Mouse (Mus musculus) spleen, adult 2 months (tissue): Measurements from ENCODE around the gene Arpp19. TPM values are rescaled to one million over a fixed set of nuclear protein-coding genes. Genes with fewer than 3 reads are reported as not detected.
A peak's percentile ranks its signal among the peaks of the same experiment; 100 is the strongest.

Source experiments
- DNase-seq, 2 experiments: peaks; one replicate each; pipeline versions ENCODE4 v3.0.0 to v3.0.0-alpha.2; 2012 to 2021; ENCODE audit warnings: low spot score in 2 of 2, low read depth in 1 of 2
- H3K27ac ChIP-seq: fragments of 200-500 bp; 2 replicates; pipeline ENCODE4 v1.5.1; 2012; ENCODE audit warnings: low read length, inconsistent platforms; ENCODE audit not compliant: insufficient read depth
- H3K27me3 ChIP-seq: fragments of 200-500 bp; 2 replicates; pipeline ENCODE4 v1.6.1; 2012; ENCODE audit warnings: mild to moderate bottlenecking, moderate library complexity, low read length, inconsistent platforms; ENCODE audit not compliant: control insufficient read depth, insufficient read depth
- H3K36me3 ChIP-seq: fragments of 200-500 bp; 2 replicates; pipeline ENCODE4 v1.6.1; 2012; ENCODE audit warnings: mild to moderate bottlenecking, low read length, inconsistent platforms; ENCODE audit not compliant: control insufficient read depth, insufficient read depth
- H3K4me1 ChIP-seq: fragments of 200-500 bp; 2 replicates; pipeline ENCODE4 v1.6.1; 2011; ENCODE audit warnings: inconsistent platforms; ENCODE audit not compliant: control insufficient read depth, insufficient read depth, insufficient read length
- H3K4me3 ChIP-seq: fragments of 200-500 bp; 2 replicates; pipeline ENCODE4 v1.5.1; 2011; ENCODE audit warnings: mild to moderate bottlenecking, inconsistent platforms; ENCODE audit not compliant: insufficient read depth, insufficient read length; ENCODE audit errors: extremely low read depth
- CTCF ChIP-seq: fragments of 200-500 bp; IDR thresholded peaks from 2 replicates; pipeline ENCODE4 v1.5.1; 2011; ENCODE audit warnings: mild to moderate bottlenecking, inconsistent platforms; ENCODE audit not compliant: insufficient read depth, insufficient read length, insufficient replicate concordance; ENCODE audit errors: extremely low read depth
- POLR2A ChIP-seq: fragments of 200-500 bp; IDR thresholded peaks from 2 replicates; pipeline ENCODE4 v1.6.1; 2011; ENCODE audit warnings: low read depth, low read length, inconsistent platforms
- WGBS: fragments of 180-500 bp; shearing (Covaris S2); methylation state at CpG from one replicate; pipeline ENCODE4 v1.1.7; 2018; 5-methylcytosine and 5-hydroxymethylcytosine counted together
- polyA plus RNA-seq: library from polyadenylated mRNA; depleted of rRNA; stranded (reverse); fragments of >200 nt; gene quantifications from 2 replicates; pipeline ENCODE4 v1.2.3, GENCODE M21; 2012

The Arpp19 gene
- polyA plus RNA-seq, 1 experiment: 6.1 TPM

DNA sequence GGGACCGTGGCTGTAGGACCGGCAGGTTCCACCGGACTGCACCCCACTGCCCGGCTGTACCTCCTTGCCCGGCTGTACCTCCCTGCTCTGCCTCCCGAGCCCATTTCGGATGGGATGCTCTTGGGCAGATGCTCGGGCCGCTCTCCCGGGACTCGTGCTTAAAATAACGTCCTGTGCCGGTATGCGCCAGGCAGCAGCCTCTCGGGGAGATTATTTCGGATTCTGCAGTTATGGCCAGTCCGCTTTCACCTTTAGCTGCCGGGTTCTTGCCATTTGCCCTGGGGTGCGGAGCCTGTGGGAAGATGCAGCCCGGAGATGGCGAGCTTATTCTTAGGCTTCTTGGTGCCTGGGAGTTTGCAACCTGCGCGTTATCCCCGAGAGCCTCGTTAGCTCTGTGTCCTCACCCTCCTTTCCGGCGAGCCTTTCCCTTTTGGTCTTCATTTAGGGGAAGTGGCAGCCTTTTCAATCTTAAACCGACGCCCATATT lies 34.3 kb downstream of the Arpp19 start:
- peak overlapping the region; percentile 98 for H3K4me3 ChIP-seq
- H3K36me3 ChIP-seq: no peaks in the 10 kb centered on the region
- no peaks in the 10 kb centered on the region; the same call in none of the 2 replicates for H3K4me1 ChIP-seq
- no peaks in the 10 kb centered on the region for H3K27me3 ChIP-seq
- peak in 1 of 2 experiments; percentile 49 for DNase-seq
- under 1% methylated on average over 29 of the region's 29 CpGs for WGBS
- H3K27ac ChIP-seq: peak overlapping the region; percentile 78
- TF ChIP-seq CTCF (no peak), POLR2A (no peak; the same call in 1 of the 2 replicates)

GRCm38 (mm10) chr9:75072361-75072760 lies 34.9 kb downstream of the Arpp19 start:
- DNase-seq: no peak
- H3K4me3 ChIP-seq: peak overlapping the region; percentile 23
- H3K36me3 ChIP-seq: no peaks in the 10 kb centered on the region
- WGBS: 45% methylated on average over 3 of the region's 3 CpGs
- TF ChIP-seq POLR2A: no peak
- H3K27ac ChIP-seq: no peak overlapping the region
- H3K4me1 ChIP-seq: no peaks in the 10 kb centered on the region; the same call in none of the 2 replicates
- no peaks in the 10 kb centered on the region for H3K27me3 ChIP-seq

GRCm38 (mm10) chr9:75077191-75077590 lies 39.8 kb downstream of the Arpp19 start:
- TF ChIP-seq CTCF: no peak
- no peak for TF ChIP-seq POLR2A

DNA sequence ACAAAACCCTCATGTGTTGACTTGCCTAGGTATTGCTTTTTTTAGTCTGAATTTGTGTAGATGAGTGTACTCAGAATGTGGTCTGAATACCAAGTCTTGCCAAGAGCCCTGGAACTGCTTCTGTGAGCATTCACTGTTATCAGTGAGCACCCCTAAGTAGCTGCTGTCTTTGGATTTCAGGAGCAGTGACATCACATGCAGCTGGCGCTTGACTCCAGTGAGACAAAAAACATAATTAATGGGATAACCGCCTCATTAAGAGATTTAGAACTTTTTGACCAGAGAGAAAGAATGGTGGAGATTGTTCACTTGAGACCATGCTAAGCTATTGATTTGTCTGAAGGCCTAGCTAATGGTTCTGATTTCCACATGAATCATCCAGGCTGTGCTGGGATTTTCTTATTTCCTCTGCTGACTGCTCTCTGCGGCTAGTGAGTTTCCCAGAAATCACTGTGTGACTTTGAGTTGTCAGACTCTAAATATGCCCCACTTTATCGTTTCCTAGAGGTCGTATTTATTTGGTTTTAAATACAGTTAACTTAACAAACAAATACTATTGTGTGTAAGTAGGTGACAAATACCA lies 47.9 kb downstream of the Arpp19 start:
- 90% methylated on average over 5 of the region's 5 CpGs for WGBS
- Histone ChIP-seq H3K36me3 (no peaks in the 10 kb centered on the region), H3K27ac (no peak overlapping the region), H3K4me3 (no peak overlapping the region), H3K27me3 (no peaks in the 10 kb centered on the region), H3K4me1 (no peaks in the 10 kb centered on the region)
- TF ChIP-seq POLR2A: no peak
- TF ChIP-seq CTCF: no peak
- no peak for DNase-seq

More at GRCm38 (mm10) chr9:75077191-75077590, 39.8 kb downstream of the Arpp19 start:
- Histone ChIP-seq H3K27me3 (no peaks in the 10 kb centered on the region), H3K4me1 (no peaks in the 10 kb centered on the region; the same call in 1 of the 2 replicates), H3K4me3 (no peak overlapping the region), H3K36me3 (no peaks in the 10 kb centered on the region), H3K27ac (no peak overlapping the region)
- DNase-seq: no peak

DNA sequence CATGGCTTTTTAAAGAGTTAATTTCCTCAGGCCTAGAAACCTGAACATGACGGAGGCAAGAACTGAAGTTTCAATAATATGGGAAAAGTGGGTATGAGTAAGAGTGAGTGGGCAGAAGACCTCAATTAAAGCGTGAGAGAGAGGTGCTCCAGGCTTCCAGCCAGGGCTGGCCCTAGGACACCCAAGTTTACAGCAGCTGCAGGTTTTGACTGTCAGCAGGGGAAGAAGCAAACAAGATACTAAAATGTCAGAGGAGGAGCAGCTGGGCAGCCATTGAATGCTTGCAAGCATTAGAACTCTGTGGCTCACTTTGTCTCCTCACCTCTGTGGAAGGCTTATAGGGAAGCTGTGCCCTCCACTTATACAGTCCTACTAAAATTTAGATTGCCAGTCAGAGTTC lies 50.4 kb downstream of the Arpp19 start:
- WGBS: 86% methylated on average over 2 of the region's 2 CpGs
- TF ChIP-seq POLR2A: no peak
- no peak for TF ChIP-seq CTCF
- DNase-seq: no peak

DNA sequence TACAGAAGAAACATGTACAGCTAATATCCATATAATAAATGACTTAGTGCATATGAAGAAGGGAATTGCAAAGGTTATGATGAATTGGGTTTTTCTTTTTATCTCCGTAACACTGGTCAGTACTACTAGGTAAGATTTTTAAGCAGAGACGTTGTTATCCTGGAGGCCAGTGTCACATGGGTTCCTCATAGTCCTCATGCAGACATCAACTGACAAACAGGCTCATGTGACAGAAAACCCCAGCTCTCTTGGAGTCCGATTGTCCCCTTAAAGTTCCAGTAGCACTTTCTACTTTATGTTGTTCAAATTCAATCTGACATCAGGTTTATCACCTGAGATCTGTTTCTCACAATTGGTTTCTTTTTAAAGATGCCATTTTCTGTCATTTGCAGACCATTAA lies 51.9 kb downstream of the Arpp19 start:
- H3K27ac ChIP-seq: no peak overlapping the region
- H3K4me1 ChIP-seq: no peaks in the 10 kb centered on the region
- TF ChIP-seq POLR2A (no peak), CTCF (no peak)
- 63% methylated on average over 3 of the region's 3 CpGs for WGBS
- no peak for DNase-seq
- H3K36me3 ChIP-seq: no peaks in the 10 kb centered on the region
- no peaks in the 10 kb centered on the region for H3K27me3 ChIP-seq
- no peak overlapping the region for H3K4me3 ChIP-seq

More for the DNA sequence above, 50.4 kb downstream of the Arpp19 start:
- H3K4me1 ChIP-seq: no peaks in the 10 kb centered on the region
- H3K27me3 ChIP-seq: no peaks in the 10 kb centered on the region
- no peak overlapping the region for H3K27ac ChIP-seq
- H3K36me3 ChIP-seq: no peaks in the 10 kb centered on the region
- H3K4me3 ChIP-seq: no peak overlapping the region

DNA sequence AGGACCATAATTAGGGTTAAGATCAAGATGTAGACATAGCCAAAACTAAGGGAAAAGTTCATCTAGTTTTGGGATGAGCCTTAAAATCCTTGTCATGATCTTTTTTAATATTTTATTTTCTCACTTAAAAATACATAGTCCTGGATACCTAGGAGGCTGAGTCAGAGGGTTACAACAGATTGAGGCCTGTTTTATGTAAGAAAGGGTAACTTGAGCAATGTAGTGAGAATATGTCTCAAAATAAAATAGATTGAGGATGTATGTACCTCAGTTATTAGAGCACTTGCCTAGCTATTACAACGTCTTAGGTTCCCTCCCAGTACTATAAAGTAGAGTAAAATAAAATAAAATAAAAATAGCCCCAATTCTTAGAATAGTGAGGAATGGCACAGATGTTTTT lies 54.7 kb downstream of the Arpp19 start:
- no peak overlapping the region for H3K4me3 ChIP-seq
- WGBS: 84% methylated on average over 1 of the region's 1 CpGs
- H3K36me3 ChIP-seq: no peaks in the 10 kb centered on the region
- H3K27ac ChIP-seq: no peak overlapping the region
- TF ChIP-seq CTCF: no peak
- no peak for TF ChIP-seq POLR2A
- no peaks in the 10 kb centered on the region for H3K27me3 ChIP-seq
- H3K4me1 ChIP-seq: peaks cover 3% of the 10 kb centered on the region; the same call in 1 of the 2 replicates
- no peak for DNase-seq
